Mouse (Mus musculus): ENCODE data around the gene Cacnb1.

- TF ChIP-seq EP300 (IDR thresholded peaks at IDR 0.05) = no peak
- TF ChIP-seq CTCF (IDR thresholded peaks at IDR 0.05) = no peak
Measured at GRCm38 (mm10) chr11:97954469-97955141, 68.2 kb downstream of the Cacnb1 start.
